Mouse (Mus musculus) brain, embryonic 14.5 days (tissue): ENCODE measurements around the gene Uba3.

Experiments
- CTCF ChIP-seq: fragments of 200-500 bp; IDR thresholded peaks from 2 replicates; pipeline ENCODE4 v1.5.1; 2012; ENCODE audit warnings: inconsistent platforms, mild to moderate bottlenecking, moderate library complexity, borderline replicate concordance; ENCODE audit not compliant: insufficient read depth, insufficient read length; ENCODE audit errors: extremely low read depth
- POLR2A ChIP-seq: fragments of 200-500 bp; IDR thresholded peaks from 2 replicates; pipeline ENCODE4 v1.6.1; 2012; ENCODE audit warnings: mild to moderate bottlenecking, inconsistent platforms, borderline replicate concordance; ENCODE audit not compliant: poor library complexity, insufficient read depth, insufficient read length, severe bottlenecking; ENCODE audit errors: extremely low read depth

DNA sequence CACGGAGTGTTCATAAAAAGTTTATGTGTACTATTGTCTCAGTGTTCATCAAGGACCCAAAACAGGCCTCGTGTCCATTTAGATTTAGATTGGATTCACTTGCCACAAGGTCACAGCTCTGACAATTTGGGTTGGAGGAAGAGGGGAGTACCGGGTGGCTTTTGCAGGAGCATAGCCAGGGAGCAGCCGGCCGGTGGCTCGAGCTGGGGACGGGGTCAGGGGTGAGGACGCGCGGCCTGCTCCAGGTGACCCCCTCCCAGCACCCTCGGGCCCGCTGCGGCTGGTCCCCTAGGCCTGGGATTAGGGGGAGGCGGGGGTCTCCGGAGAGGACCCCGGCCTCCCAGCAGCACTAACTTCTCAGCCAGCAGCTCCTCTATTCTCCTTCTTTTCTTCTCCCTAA lies 495 bp downstream of the Uba3 start:
- TF ChIP-seq CTCF = no peak
- TF ChIP-seq POLR2A = no peak
